Mouse (Mus musculus) spleen, embryonic (tissue): Measurements from ENCODE around the gene Akt2.

Experiments
- CTCF ChIA-PET: fragments of 350-600 bp; sonication (Branson Sonifier 250); formaldehyde crosslinking; loops from one replicate; lab custom pipeline; 2022; lab: Charles Lee

The Akt2 gene

GRCm38 (mm10) chr7:27591266-27592216 is at the start of gene Akt2:
TSS of gene Akt2 (plus strand) at chr7:27591552.
- CTCF ChIA-PET, result no interaction called here

- CTCF ChIA-PET, result interaction anchor here (0.6 kb wide), 1 partner anchor 48 kb away, joined by 4 read pairs; no protein-coding TSS in a partner anchor
Measured at GRCm38 (mm10) chr7:27541922-27542321, 49.4 kb upstream of the Akt2 start.

GRCm38 (mm10) chr7:27542392-27543033 is 48.8 kb upstream of the Akt2 start:
- CTCF ChIA-PET, result interaction anchor here (0.5 kb wide), 1 partner anchor 1244 kb away, joined by 3 read pairs; no protein-coding TSS in a partner anchor

GRCm38 (mm10) chr7:27543065-27543464 is 48.3 kb upstream of the Akt2 start:
- CTCF ChIA-PET, result interaction anchor here (0.5 to 0.7 kb wide), 2 partner anchors 179 to 1243 kb away, joined by 3 to 5 read pairs; no protein-coding TSS in a partner anchor

GRCm38 (mm10) chr7:27543851-27544250 is 47.5 kb upstream of the Akt2 start:
- CTCF ChIA-PET, result interaction anchor here (0.7 kb wide), 1 partner anchor 180 kb away, joined by 5 read pairs; no protein-coding TSS in a partner anchor

- CTCF ChIA-PET, result no interaction called here
Measured at GRCm38 (mm10) chr7:27544675-27545370, 46.5 kb upstream of the Akt2 start.

- CTCF ChIA-PET, result interaction anchor here (0.6 kb wide), 1 partner anchor 1269 kb away, joined by 5 read pairs; no protein-coding TSS in a partner anchor
Measured at GRCm38 (mm10) chr7:27549597-27549996, 41.8 kb upstream of the Akt2 start.

GRCm38 (mm10) chr7:27552070-27552469 is 39.3 kb upstream of the Akt2 start:
- CTCF ChIA-PET, result interaction anchor here (0.6 kb wide), 1 partner anchor 1248 kb away, joined by 4 read pairs; no protein-coding TSS in a partner anchor

GRCm38 (mm10) chr7:27552931-27553513 is 38.3 kb upstream of the Akt2 start, which contains the start of the genes Pld3 and 2310022A10Rik:
TSS of gene Pld3 (minus strand) at chr7:27553218.
TSS of gene 2310022A10Rik (plus strand) at chr7:27553233.
- CTCF ChIA-PET, result no interaction called here

GRCm38 (mm10) chr7:27560291-27560887 is 31.0 kb upstream of the Akt2 start:
- CTCF ChIA-PET, result interaction anchor here (0.6 kb wide), 1 partner anchor 1596 kb away, joined by 3 read pairs; no protein-coding TSS in a partner anchor

GRCm38 (mm10) chr7:27560978-27561377 is 30.4 kb upstream of the Akt2 start:
- CTCF ChIA-PET, result interaction anchor here (0.6 kb wide), 1 partner anchor 1596 kb away, joined by 3 read pairs; no protein-coding TSS in a partner anchor

- CTCF ChIA-PET, result no interaction called here
Measured at GRCm38 (mm10) chr7:27569580-27570224, 21.6 kb upstream of the Akt2 start.

GRCm38 (mm10) chr7:27572133-27572532 is 19.2 kb upstream of the Akt2 start:
- CTCF ChIA-PET, result no interaction called here

- CTCF ChIA-PET, result no interaction called here
Measured at GRCm38 (mm10) chr7:27574124-27574880, 17.1 kb upstream of the Akt2 start.

- CTCF ChIA-PET, result no interaction called here
Measured at GRCm38 (mm10) chr7:27576914-27577313, 14.4 kb upstream of the Akt2 start.

- CTCF ChIA-PET, result no interaction called here
Measured at GRCm38 (mm10) chr7:27577589-27577988, 13.8 kb upstream of the Akt2 start.

- CTCF ChIA-PET, result no interaction called here
Measured at GRCm38 (mm10) chr7:27578465-27578864, 12.9 kb upstream of the Akt2 start.

GRCm38 (mm10) chr7:27580380-27581174 is 10.8 kb upstream of the Akt2 start:
- CTCF ChIA-PET, result interaction anchor here (0.6 kb wide), 1 partner anchor 15 kb away, joined by 13 read pairs; no protein-coding TSS in a partner anchor
